8 mouse cellular contexts compared by ENCODE assay signal in the genomic region with DNA sequence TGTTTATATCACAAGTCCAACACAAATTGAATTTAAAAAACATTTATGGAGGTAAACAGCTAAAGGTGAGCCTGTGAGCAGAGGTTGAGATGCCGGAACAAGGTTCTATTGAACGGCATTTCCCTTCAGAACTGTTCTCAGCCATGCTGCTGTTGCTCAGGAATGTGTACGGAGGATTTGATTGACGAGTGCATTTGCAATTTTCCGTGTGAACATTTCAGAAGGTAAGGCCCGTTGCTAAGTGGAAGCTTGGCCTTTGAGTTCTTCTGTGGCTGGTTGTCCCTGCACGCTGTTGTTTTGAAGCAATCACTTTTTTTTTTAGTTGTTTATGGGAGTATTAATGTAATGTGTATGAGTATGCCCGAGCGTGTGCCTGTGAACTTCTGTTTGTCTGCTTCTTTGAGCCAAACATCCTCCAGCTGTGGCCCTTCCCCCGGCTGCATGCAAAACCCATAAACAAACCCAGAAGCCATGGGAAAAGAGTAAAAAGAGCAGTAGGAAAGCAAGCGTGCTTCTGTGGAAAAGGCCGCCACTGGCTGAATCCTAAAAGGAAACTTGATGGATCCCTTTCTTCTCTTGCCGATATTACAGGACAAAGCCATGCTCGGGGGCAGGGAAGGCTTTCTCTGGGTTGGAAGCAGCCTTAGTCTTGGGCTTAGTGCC.
A peak's percentile ranks its signal among the peaks of the same experiment; 100 is the strongest.
DNase-seq lines count a peak whose midpoint lies in the region; ATAC-seq and TF ChIP-seq lines count a peak whose summit lies in the region.

No protein-coding gene starts in this region.

- no peaks in the 10 kb centered on the region for H3K9me3 ChIP-seq in forebrain, embryonic 13.5 days (replicated peaks)
- no peaks in the 10 kb centered on the region for H3K9me3 ChIP-seq in intestine, embryonic 14.5 days (ENCODE audit: control insufficient read depth, low read length)
- H3K9me3 ChIP-seq in midbrain, embryonic 13.5 days, result no peaks in the 10 kb centered on the region

- no peak for ATAC-seq in forebrain, embryonic 13.5 days
- no peak for ATAC-seq in intestine, embryonic 14.5 days (replicated peaks; ENCODE audit: low FRiP score, low TSS enrichment, low read depth)
- no peak for ATAC-seq in midbrain, embryonic 13.5 days

- H3K36me3 ChIP-seq in forebrain, embryonic 13.5 days (ENCODE audit: poor library complexity, severe bottlenecking), result no peaks in the 10 kb centered on the region
- no peaks in the 10 kb centered on the region for H3K36me3 ChIP-seq in intestine, embryonic 14.5 days (ENCODE audit: control insufficient read depth, insufficient read depth, low read length)
- no peaks in the 10 kb centered on the region for H3K36me3 ChIP-seq in midbrain, embryonic 13.5 days

- H3K27ac ChIP-seq in cerebellum, adult 2 months (ENCODE audit: insufficient read depth, low read length), result peak overlapping the region; percentile 96
- peak overlapping the region; percentile 84 for H3K27ac ChIP-seq in forebrain, embryonic 13.5 days
- peak overlapping the region; percentile 83 for H3K27ac ChIP-seq in intestine, embryonic 14.5 days (ENCODE audit: low read depth)
- peak overlapping the region; percentile 85 for H3K27ac ChIP-seq in midbrain, embryonic 13.5 days

- H3K9ac ChIP-seq in forebrain, embryonic 13.5 days, result peak overlapping the region; percentile 45
- H3K9ac ChIP-seq in intestine, embryonic 14.5 days (ENCODE audit: low read length), result 0 out of 2 replicates have a peak overlapping the region, but pooled peaks have one; percentile 2
- no peak overlapping the region for H3K9ac ChIP-seq in midbrain, embryonic 13.5 days (replicated peaks)

- peak overlapping the region; percentile 48 for H3K4me2 ChIP-seq in forebrain, embryonic 13.5 days
- peak overlapping the region; percentile 32 for H3K4me2 ChIP-seq in intestine, embryonic 14.5 days (ENCODE audit: low read length)
- H3K4me2 ChIP-seq in midbrain, embryonic 13.5 days (replicated peaks), result peak overlapping the region; percentile 41

- no peak for TF ChIP-seq CTCF in cerebellum, adult 2 months (IDR thresholded peaks at IDR 0.05; ENCODE audit: borderline replicate concordance, insufficient read depth, low read depth, low read length)

- 7% methylated on average over 14 of the region's 14 CpGs for WGBS in cerebellum, adult 2 months
- 6% methylated on average over 14 of the region's 14 CpGs for WGBS in forebrain, embryonic 13.5 days
- 15% methylated on average over 14 of the region's 14 CpGs for WGBS in intestine, embryonic 14.5 days
- 7% methylated on average over 14 of the region's 14 CpGs for WGBS in midbrain, embryonic 13.5 days

- peaks cover 33% of the 10 kb centered on the region for H3K4me1 ChIP-seq in cerebellum, adult 2 months (ENCODE audit: control insufficient read depth, insufficient read depth, low read length)
- H3K4me1 ChIP-seq in forebrain, embryonic 13.5 days, result peaks cover 88% of the 10 kb centered on the region
- H3K4me1 ChIP-seq in intestine, embryonic 14.5 days (replicated peaks; ENCODE audit: control insufficient read depth, insufficient read depth, low read length), result peaks cover 40% of the 10 kb centered on the region
- peaks cover 84% of the 10 kb centered on the region for H3K4me1 ChIP-seq in midbrain, embryonic 13.5 days (replicated peaks)

- peak overlapping the region; percentile 54 for H3K4me3 ChIP-seq in cerebellum, adult 2 months (replicated peaks; ENCODE audit: insufficient read depth, low read depth, low read length)
- 0 out of 2 replicates have a peak overlapping the region, but pooled peaks have one; percentile 3 for H3K4me3 ChIP-seq in forebrain, embryonic 13.5 days
- H3K4me3 ChIP-seq in intestine, embryonic 14.5 days (ENCODE audit: low read depth, low read length), result 0 out of 2 replicates have a peak overlapping the region, but pooled peaks have one; percentile 1
- no peak overlapping the region for H3K4me3 ChIP-seq in midbrain, embryonic 13.5 days (replicated peaks)

- peak in 1 of 2 experiments; percentile 53 for DNase-seq in cerebellum, adult 2 months
- no peak for DNase-seq in cerebellum, adult 11-12 months
- peak; percentile 64 for DNase-seq in intestine, embryonic 14.5 days (ENCODE audit: low spot score)
- DNase-seq in yolk sac, embryonic 10.5 days (ENCODE audit: low spot score), result no peak
- no peak for DNase-seq in frontal cortex, postnatal 36 days (ENCODE audit: low spot score in 2 of 2)
- DNase-seq in retina, postnatal 1 day, result no peak

- H3K27me3 ChIP-seq in cerebellum, adult 2 months (ENCODE audit: control insufficient read depth, insufficient read depth, low read length), result no peaks in the 10 kb centered on the region
- H3K27me3 ChIP-seq in forebrain, embryonic 13.5 days, result no peaks in the 10 kb centered on the region
- H3K27me3 ChIP-seq in intestine, embryonic 14.5 days (replicated peaks; ENCODE audit: control insufficient read depth, insufficient read depth, low read length), result no peaks in the 10 kb centered on the region
- no peaks in the 10 kb centered on the region for H3K27me3 ChIP-seq in midbrain, embryonic 13.5 days

- no peak for TF ChIP-seq POLR2A in cerebellum, adult 2 months (IDR thresholded peaks at IDR 0.05; ENCODE audit: borderline replicate concordance, insufficient read depth, low read length)
